Mouse (Mus musculus) neural tube, embryonic 12.5 days (tissue): ENCODE measurements around the gene Dgki. TPM values are rescaled to one million over a fixed set of nuclear protein-coding genes. Genes with fewer than 3 reads are reported as not detected.
"Not testable (repeated sequence)": the region's sequence is repeated elsewhere in the genome, so short reads cannot be mapped to it uniquely, and the experiment has no call there.

Experiments
- ATAC-seq: fragments of 200-750 bp; cut with Nextera tagmentation; 2 replicates; pipeline ENCODE4 v1.8.0; 2017; ENCODE audit warnings: low read depth, mild to moderate bottlenecking, moderate TSS enrichment, moderate library complexity; ENCODE audit not compliant: low FRiP score
- H3K27ac ChIP-seq: fragments of 300-500 bp; sonication (generic); 2 replicates; pipeline ENCODE4 v1.5.1; 2016
- H3K27me3 ChIP-seq: fragments of 300-500 bp; sonication (generic); replicated peaks from 2 replicates; pipeline ENCODE4 v1.6.1; 2016; ENCODE audit warnings: mild to moderate bottlenecking
- H3K36me3 ChIP-seq: fragments of 300-500 bp; sonication (generic); 2 replicates; pipeline ENCODE4 v1.6.1; 2016; ENCODE audit warnings: mild to moderate bottlenecking
- H3K4me1 ChIP-seq: fragments of 300-500 bp; sonication (generic); 2 replicates; pipeline ENCODE4 v1.6.1; 2016
- H3K4me2 ChIP-seq: fragments of 300-500 bp; sonication (generic); replicated peaks from 2 replicates; pipeline ENCODE4 v1.6.1; 2016; ENCODE audit warnings: mild to moderate bottlenecking
- H3K4me3 ChIP-seq: fragments of 300-500 bp; sonication (generic); 2 replicates; pipeline ENCODE4 v1.5.1; 2016
- H3K9ac ChIP-seq: fragments of 300-500 bp; sonication (generic); 2 replicates; pipeline ENCODE4 v1.6.1; 2016; ENCODE audit warnings: mild to moderate bottlenecking
- H3K9me3 ChIP-seq: fragments of 300-500 bp; sonication (generic); 2 replicates; pipeline ENCODE4 v1.6.1; 2016; ENCODE audit warnings: mild to moderate bottlenecking
- WGBS: fragments of 180-500 bp; shearing (Covaris S2); methylation state at CpG from one replicate; pipeline ENCODE4 v1.1.7; 2016; 5-methylcytosine and 5-hydroxymethylcytosine counted together
- polyA plus RNA-seq: library from polyadenylated mRNA; unstranded; fragments of >200 nt; fragmentation: Nextera tagmentation; extraction: Ambion mirVana; gene quantifications from 2 replicates; pipeline ENCODE4 v1.2.1, GENCODE M21; 2016

Dgki gene
- polyA plus RNA-seq, 1 experiment from 2014 or later: 4.9 TPM

DNA sequence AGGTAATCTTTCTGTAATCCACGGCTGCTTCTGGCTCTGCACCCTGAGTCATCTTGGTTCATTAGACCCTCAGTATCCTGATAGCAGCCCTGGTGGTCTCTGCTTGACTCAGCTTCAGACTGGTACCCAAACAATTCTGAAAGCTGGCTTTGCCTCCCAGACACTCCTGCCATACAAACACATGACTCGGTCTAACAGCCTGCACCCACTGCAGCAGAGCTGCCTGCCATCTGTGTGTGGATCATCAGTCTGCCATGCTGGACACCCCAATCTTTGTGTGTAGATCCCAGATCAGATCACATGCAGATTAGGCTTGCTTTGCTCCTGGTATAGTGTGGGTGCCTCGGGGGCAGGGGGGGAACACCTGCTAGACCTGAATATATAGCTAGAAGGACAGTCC, 180.8 kb downstream of the Dgki start:
- H3K9ac ChIP-seq: no peak overlapping the region
- H3K27ac ChIP-seq: no peak overlapping the region
- H3K27me3 ChIP-seq: no peaks in the 10 kb centered on the region
- no peak overlapping the region for H3K4me3 ChIP-seq
- no peak overlapping the region for H3K4me2 ChIP-seq
- H3K4me1 ChIP-seq: no peaks in the 10 kb centered on the region
- WGBS: 85% methylated on average over 3 of the region's 3 CpGs
- H3K36me3 ChIP-seq: no peaks in the 10 kb centered on the region
- no peaks in the 10 kb centered on the region for H3K9me3 ChIP-seq
- no peak for ATAC-seq

DNA sequence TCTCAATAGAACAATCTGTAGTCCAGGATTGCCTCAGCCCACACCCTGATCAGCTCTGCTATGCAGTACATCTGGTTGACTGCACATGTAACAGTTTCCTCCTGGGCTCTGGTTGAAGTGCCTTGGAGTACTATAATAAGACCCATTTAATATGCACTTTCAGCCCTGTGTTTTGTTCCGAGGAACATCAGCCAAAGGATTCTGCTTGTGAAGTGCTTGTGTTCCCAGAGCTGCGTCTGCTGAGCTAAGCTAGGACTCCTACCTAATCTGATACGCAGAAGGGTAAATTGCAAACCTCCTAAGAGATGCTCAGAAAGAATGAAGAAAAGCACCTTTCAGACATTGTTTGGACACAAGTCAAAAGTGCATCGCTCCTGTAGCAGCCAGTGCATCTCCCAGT, 186.9 kb downstream of the Dgki start:
- Histone ChIP-seq H3K27me3 (no peaks in the 10 kb centered on the region), H3K9me3 (no peaks in the 10 kb centered on the region), H3K9ac (no peak overlapping the region), H3K4me1 (no peaks in the 10 kb centered on the region), H3K4me2 (no peak overlapping the region), H3K36me3 (no peaks in the 10 kb centered on the region), H3K4me3 (no peak overlapping the region), H3K27ac (no peak overlapping the region)
- ATAC-seq: no peak
- 92% methylated on average over 4 of the region's 4 CpGs for WGBS

GRCm38 (mm10) chr6:37106236-37106635, 193.7 kb downstream of the Dgki start:
- H3K4me1 ChIP-seq, H3K27me3 ChIP-seq, H3K36me3 ChIP-seq, H3K4me2 ChIP-seq, ATAC-seq, H3K9ac ChIP-seq, H3K9me3 ChIP-seq, H3K4me3 ChIP-seq, H3K27ac ChIP-seq: not testable (repeated sequence)
- WGBS: 91% methylated on average over 6 of the region's 6 CpGs

DNA sequence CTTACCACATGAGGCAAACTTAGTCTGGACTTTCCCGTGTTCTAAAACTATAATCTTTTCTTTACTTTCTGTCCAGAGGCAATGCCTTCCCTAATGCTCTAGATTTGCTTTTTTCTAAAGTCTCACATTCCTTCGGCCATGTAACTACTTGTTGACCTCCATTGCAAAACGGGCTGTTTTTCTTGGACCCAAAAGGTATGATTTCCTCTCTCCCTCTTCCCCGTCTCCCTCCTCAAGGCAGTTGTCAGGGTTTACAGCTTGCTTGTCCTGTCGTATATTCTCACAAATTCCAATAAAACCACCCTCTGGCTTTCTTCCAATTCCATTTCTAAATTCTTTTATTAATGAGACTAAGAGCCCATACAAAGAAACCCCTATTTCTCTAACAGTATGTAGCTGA, 199.6 kb downstream of the Dgki start:
- no peaks in the 10 kb centered on the region for H3K27me3 ChIP-seq
- H3K27ac ChIP-seq: no peak overlapping the region
- no peaks in the 10 kb centered on the region for H3K9me3 ChIP-seq
- WGBS: 78% methylated on average over 5 of the region's 5 CpGs
- H3K36me3 ChIP-seq: no peaks in the 10 kb centered on the region
- no peak for ATAC-seq
- H3K4me3 ChIP-seq: no peak overlapping the region
- H3K9ac ChIP-seq: no peak overlapping the region
- no peak overlapping the region for H3K4me2 ChIP-seq
- no peaks in the 10 kb centered on the region for H3K4me1 ChIP-seq

- Histone ChIP-seq H3K4me3 (no peak overlapping the region), H3K9ac (no peak overlapping the region), H3K27me3 (no peaks in the 10 kb centered on the region), H3K9me3 (no peaks in the 10 kb centered on the region), H3K36me3 (no peaks in the 10 kb centered on the region), H3K4me2 (no peak overlapping the region), H3K27ac (no peak overlapping the region), H3K4me1 (no peaks in the 10 kb centered on the region)
- 0 out of 2 replicates have a peak, but pooled peaks have one; percentile 63 for ATAC-seq
- WGBS: 51% methylated on average over 18 of the region's 18 CpGs
Observed at GRCm38 (mm10) chr6:37097356-37098155, 202.4 kb downstream of the Dgki start.

DNA sequence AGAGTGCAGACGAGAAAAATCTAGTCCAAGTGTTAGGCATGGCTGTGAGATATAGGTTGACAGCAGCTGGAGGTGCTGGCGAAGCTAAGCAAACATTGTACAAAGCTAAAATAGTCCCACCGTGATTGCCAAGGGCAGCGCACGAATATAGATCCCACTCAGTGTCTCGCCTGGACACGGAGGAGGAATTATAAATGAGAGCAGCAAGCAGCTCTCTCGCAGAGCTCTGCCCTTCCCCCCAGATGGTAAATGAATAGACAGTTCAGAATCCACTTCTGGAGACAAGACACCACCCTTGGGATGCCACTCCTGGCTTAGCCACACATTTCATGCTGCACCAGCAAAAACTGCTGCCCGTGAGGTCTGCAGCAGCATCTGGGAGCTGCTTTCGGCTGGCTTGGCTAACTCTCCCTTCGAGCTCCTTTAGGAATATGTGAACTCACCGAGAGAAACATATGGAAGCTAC, 203.1 kb downstream of the Dgki start:
- Histone ChIP-seq H3K9me3 (no peaks in the 10 kb centered on the region), H3K4me3 (no peak overlapping the region), H3K4me1 (no peaks in the 10 kb centered on the region), H3K27me3 (no peaks in the 10 kb centered on the region), H3K9ac (no peak overlapping the region), H3K27ac (no peak overlapping the region), H3K4me2 (0 out of 2 replicates have a peak overlapping the region, but pooled peaks have one; percentile 18), H3K36me3 (no peaks in the 10 kb centered on the region)
- 58% methylated on average over 12 of the region's 12 CpGs for WGBS
- peak; percentile 25; the same call in 1 of the 2 replicates for ATAC-seq

GRCm38 (mm10) chr6:37089148-37090111, 210.6 kb downstream of the Dgki start:
- H3K4me2 ChIP-seq: no peak overlapping the region
- H3K27ac ChIP-seq: no peak overlapping the region
- H3K4me1 ChIP-seq: peaks cover 3% of the 10 kb centered on the region; the same call in 1 of the 2 replicates
- no peak overlapping the region for H3K4me3 ChIP-seq
- no peak overlapping the region for H3K9ac ChIP-seq
- no peaks in the 10 kb centered on the region for H3K9me3 ChIP-seq
- 44% methylated on average over 8 of the region's 8 CpGs for WGBS
- H3K36me3 ChIP-seq: no peaks in the 10 kb centered on the region
- no peaks in the 10 kb centered on the region for H3K27me3 ChIP-seq
- peak; percentile 77 for ATAC-seq

- no peak overlapping the region for H3K4me3 ChIP-seq
- H3K36me3 ChIP-seq: no peaks in the 10 kb centered on the region
- no peak for ATAC-seq
- 90% methylated on average over 3 of the region's 3 CpGs for WGBS
- no peaks in the 10 kb centered on the region for H3K9me3 ChIP-seq
- H3K27me3 ChIP-seq: no peaks in the 10 kb centered on the region
- H3K4me1 ChIP-seq: no peaks in the 10 kb centered on the region
- H3K27ac ChIP-seq: no peak overlapping the region
- H3K9ac ChIP-seq: no peak overlapping the region
- H3K4me2 ChIP-seq: no peak overlapping the region
Observed at GRCm38 (mm10) chr6:37082990-37083389, 217.0 kb downstream of the Dgki start.

DNA sequence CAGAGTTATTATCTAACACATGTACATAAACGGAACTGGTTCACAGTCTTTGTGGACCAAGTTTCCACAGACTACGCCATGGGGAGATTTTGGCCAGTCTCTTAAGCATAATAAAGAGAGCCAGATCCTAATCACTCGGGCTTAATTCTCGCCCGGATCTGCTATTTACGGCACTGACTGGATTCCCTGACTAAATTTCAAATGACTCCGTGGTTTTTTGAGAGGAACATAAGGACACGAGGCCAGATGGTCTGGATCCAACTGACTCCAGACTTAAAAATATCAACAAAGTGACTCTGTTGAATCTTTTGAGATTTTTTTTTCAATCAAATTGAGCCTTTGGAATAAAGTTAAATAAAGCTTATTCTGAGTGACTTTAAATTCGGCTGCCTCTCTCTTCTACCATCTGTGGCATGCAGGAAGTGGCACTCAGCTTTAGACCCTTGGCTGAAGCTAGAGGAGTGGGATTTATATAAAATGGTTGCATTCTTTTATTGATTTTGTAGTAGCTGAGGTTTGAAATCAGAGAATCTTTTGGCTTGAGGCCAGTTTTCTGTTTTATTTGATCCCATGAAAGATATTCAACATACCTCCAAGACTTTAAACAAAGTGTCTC, 227.5 kb downstream of the Dgki start:
- H3K9ac ChIP-seq: no peak overlapping the region
- H3K27ac ChIP-seq: no peak overlapping the region
- no peak overlapping the region for H3K4me2 ChIP-seq
- no peak overlapping the region for H3K4me3 ChIP-seq
- no peaks in the 10 kb centered on the region for H3K36me3 ChIP-seq
- WGBS: 76% methylated on average over 9 of the region's 9 CpGs
- no peaks in the 10 kb centered on the region for H3K4me1 ChIP-seq
- H3K27me3 ChIP-seq: no peaks in the 10 kb centered on the region
- no peak for ATAC-seq
- no peaks in the 10 kb centered on the region for H3K9me3 ChIP-seq

DNA sequence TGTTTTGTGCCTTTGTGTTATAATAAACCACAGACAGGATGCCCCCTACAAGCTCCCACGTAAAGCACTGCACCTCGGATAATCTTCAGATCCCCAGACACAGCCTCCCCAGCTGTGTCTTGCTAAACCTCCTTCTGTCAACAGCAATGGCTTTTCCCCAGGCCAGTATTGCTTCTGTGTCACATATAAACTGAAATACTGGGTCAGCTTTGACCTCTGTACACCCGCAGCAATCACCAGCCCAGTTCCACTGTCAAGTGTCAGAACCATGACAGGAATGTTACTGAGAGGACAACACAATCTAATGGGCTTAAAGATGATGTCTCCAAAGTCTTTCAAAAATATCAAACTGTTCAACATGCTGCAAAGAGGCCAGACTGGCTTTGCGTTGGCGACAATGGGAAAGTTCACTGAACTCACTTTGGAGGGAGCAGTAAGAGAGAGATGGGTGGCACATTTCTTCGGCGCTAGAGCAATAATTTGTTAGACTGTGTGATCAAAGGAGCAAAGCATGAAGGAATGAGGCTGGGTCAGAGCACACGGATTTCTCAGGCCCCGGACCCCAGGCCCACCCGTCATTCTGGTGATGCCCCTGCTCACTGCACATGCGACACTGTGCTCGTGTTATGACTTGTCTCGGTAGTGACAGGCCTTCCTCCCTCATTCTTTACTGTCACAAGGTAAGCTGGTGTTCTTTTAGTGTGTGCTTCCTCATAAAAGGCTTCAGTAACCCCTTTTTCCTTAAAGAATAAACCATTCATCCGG, 230.0 kb downstream of the Dgki start:
- Histone ChIP-seq H3K36me3 (no peaks in the 10 kb centered on the region), H3K9ac (no peak overlapping the region), H3K27ac (no peak overlapping the region), H3K4me3 (no peak overlapping the region), H3K4me2 (no peak overlapping the region), H3K27me3 (no peaks in the 10 kb centered on the region), H3K9me3 (no peaks in the 10 kb centered on the region), H3K4me1 (no peaks in the 10 kb centered on the region)
- 81% methylated on average over 14 of the region's 14 CpGs for WGBS
- no peak for ATAC-seq

GRCm38 (mm10) chr6:37068737-37069136, 231.2 kb downstream of the Dgki start:
- Histone ChIP-seq H3K4me1 (peaks cover 3% of the 10 kb centered on the region; the same call in 1 of the 2 replicates), H3K36me3 (no peaks in the 10 kb centered on the region), H3K27me3 (no peaks in the 10 kb centered on the region), H3K4me3 (no peak overlapping the region), H3K9ac (no peak overlapping the region), H3K27ac (no peak overlapping the region), H3K4me2 (no peak overlapping the region), H3K9me3 (no peaks in the 10 kb centered on the region)
- no peak for ATAC-seq
- WGBS: 95% methylated on average over 6 of the region's 6 CpGs
